Mouse (Mus musculus): Measurements from ENCODE around the gene Copg2. TPM values are rescaled to one million over a fixed set of nuclear protein-coding genes. Genes with fewer than 3 reads are reported as not detected.

Gene Copg2
- 24.3 and 27.6 TPM in 2 replicates for polyA plus RNA-seq (2015; fragmentation: Nextera tagmentation; extraction: Ambion mirVana)

- peak within 1 kb of the TSS; percentile 64 for H3K4me3 ChIP-seq
- H3K9me3 ChIP-seq = no peaks in the 10 kb centered on the region
- peak; percentile 98 for ATAC-seq (ENCODE audit: low FRiP score, low read depth)
- H3K27me3 ChIP-seq = no peaks in the 10 kb centered on the region
- H3K36me3 ChIP-seq = no peaks in the 10 kb centered on the region
- H3K4me2 ChIP-seq (replicated peaks) = peak within 1 kb of the TSS; percentile 68
- peaks cover 19% of the 10 kb centered on the region for H3K4me1 ChIP-seq
- WGBS = under 1% methylated on average over 78 of the region's 83 CpGs
- peak within 1 kb of the TSS; percentile 96 for H3K27ac ChIP-seq
- peak within 1 kb of the TSS; percentile 81 for H3K9ac ChIP-seq
These were observed at the start of gene Copg2 for GRCm38 (mm10) chr6:30896195-30896985. Gene Copg2, minus strand, starts transcription at chr6:30896794.

GRCm38 (mm10) chr6:30939264-30939663, 42.7 kb upstream of the Copg2 start:
- H3K4me1 ChIP-seq = no peaks in the 10 kb centered on the region
- no peak overlapping the region for H3K9ac ChIP-seq
- no peaks in the 10 kb centered on the region for H3K36me3 ChIP-seq
- no peak overlapping the region for H3K27ac ChIP-seq
- no peaks in the 10 kb centered on the region for H3K27me3 ChIP-seq
- H3K4me2 ChIP-seq (replicated peaks) = no peak overlapping the region
- no peaks in the 10 kb centered on the region for H3K9me3 ChIP-seq
- 34% methylated on average over 5 of the region's 5 CpGs for WGBS
- no peak overlapping the region for H3K4me3 ChIP-seq
- no peak for ATAC-seq (ENCODE audit: low FRiP score, low read depth)

- Histone ChIP-seq H3K36me3 (no peaks in the 10 kb centered on the region), H3K4me3 (no peak overlapping the region), H3K4me1 (peaks cover 7% of the 10 kb centered on the region; the same call in 1 of the 2 replicates), H3K27me3 (no peaks in the 10 kb centered on the region), H3K4me2 (replicated peaks) (no peak overlapping the region), H3K27ac (no peak overlapping the region), H3K9me3 (no peaks in the 10 kb centered on the region), H3K9ac (no peak overlapping the region)
- ATAC-seq (ENCODE audit: low FRiP score, low read depth) = no peak
- 45% methylated on average over 2 of the region's 2 CpGs for WGBS
These were observed 26.2 kb upstream of the Copg2 start for GRCm38 (mm10) chr6:30922821-30923220.

- H3K4me1 ChIP-seq = peaks cover 7% of the 10 kb centered on the region; the same call in 1 of the 2 replicates
- ATAC-seq (ENCODE audit: low FRiP score, low read depth) = no peak
These were observed 25.2 kb upstream of the Copg2 start for GRCm38 (mm10) chr6:30921826-30922225.

GRCm38 (mm10) chr6:30920834-30921675, 24.5 kb upstream of the Copg2 start:
- Histone ChIP-seq H3K4me2 (replicated peaks) (0 out of 2 replicates have a peak overlapping the region, but pooled peaks have one; percentile 17), H3K9me3 (no peaks in the 10 kb centered on the region)
- ATAC-seq (ENCODE audit: low FRiP score, low read depth) = 0 out of 2 replicates have a peak, but pooled peaks have one; percentile 51

More at GRCm38 (mm10) chr6:30921826-30922225, 25.2 kb upstream of the Copg2 start:
- 69% methylated on average over 10 of the region's 11 CpGs for WGBS
- Histone ChIP-seq H3K4me2 (replicated peaks) (no peak overlapping the region), H3K4me3 (no peak overlapping the region), H3K36me3 (no peaks in the 10 kb centered on the region), H3K27ac (no peak overlapping the region), H3K9me3 (no peaks in the 10 kb centered on the region), H3K27me3 (no peaks in the 10 kb centered on the region), H3K9ac (no peak overlapping the region)

GRCm38 (mm10) chr6:30915473-30915872, 18.9 kb upstream of the Copg2 start, which contains the start of gene Tsga13:
Gene Tsga13, minus strand, starts transcription at chr6:30915573.
- WGBS = 95% methylated on average over 2 of the region's 2 CpGs
- no peak for ATAC-seq (ENCODE audit: low FRiP score, low read depth)
- no peak within 1 kb of the TSS for H3K9ac ChIP-seq
- H3K4me2 ChIP-seq (replicated peaks) = no peak within 1 kb of the TSS
- no peaks in the 10 kb centered on the region for H3K9me3 ChIP-seq
- no peaks in the 10 kb centered on the region for H3K36me3 ChIP-seq
- no peak within 1 kb of the TSS for H3K4me3 ChIP-seq
- H3K27me3 ChIP-seq = no peaks in the 10 kb centered on the region
- H3K27ac ChIP-seq = no peak within 1 kb of the TSS
- peaks cover 2% of the 10 kb centered on the region; the same call in 1 of the 2 replicates for H3K4me1 ChIP-seq

More at GRCm38 (mm10) chr6:30920834-30921675, 24.5 kb upstream of the Copg2 start:
- no peak overlapping the region for H3K4me3 ChIP-seq
- H3K9ac ChIP-seq = no peak overlapping the region
- no peak overlapping the region; the same call in 1 of the 2 replicates for H3K27ac ChIP-seq
- H3K27me3 ChIP-seq = no peaks in the 10 kb centered on the region
- H3K36me3 ChIP-seq = no peaks in the 10 kb centered on the region
- WGBS = 59% methylated on average over 21 of the region's 21 CpGs
- H3K4me1 ChIP-seq = peaks cover 7% of the 10 kb centered on the region; the same call in 1 of the 2 replicates

GRCm38 (mm10) chr6:30907970-30908369, 11.4 kb upstream of the Copg2 start:
- H3K27me3 ChIP-seq = no peaks in the 10 kb centered on the region
- no peak overlapping the region for H3K27ac ChIP-seq
- no peak overlapping the region for H3K4me3 ChIP-seq
- H3K9ac ChIP-seq = no peak overlapping the region
- H3K9me3 ChIP-seq = no peaks in the 10 kb centered on the region
- peaks cover 16% of the 10 kb centered on the region for H3K4me1 ChIP-seq
- H3K4me2 ChIP-seq (replicated peaks) = no peak overlapping the region
- no peaks in the 10 kb centered on the region for H3K36me3 ChIP-seq
- WGBS = 55% methylated on average over 3 of the region's 3 CpGs
- no peak for ATAC-seq (ENCODE audit: low FRiP score, low read depth)

- H3K27me3 ChIP-seq = no peaks in the 10 kb centered on the region
- no peak overlapping the region for H3K9ac ChIP-seq
- no peak overlapping the region for H3K4me2 ChIP-seq (replicated peaks)
- no peak overlapping the region for H3K4me3 ChIP-seq
- 38% methylated on average over 5 of the region's 5 CpGs for WGBS
- no peaks in the 10 kb centered on the region for H3K9me3 ChIP-seq
- no peak overlapping the region for H3K27ac ChIP-seq
- no peak for ATAC-seq (ENCODE audit: low FRiP score, low read depth)
- H3K4me1 ChIP-seq = peaks cover 16% of the 10 kb centered on the region
- H3K36me3 ChIP-seq = no peaks in the 10 kb centered on the region
These were observed 8.3 kb upstream of the Copg2 start for GRCm38 (mm10) chr6:30904911-30905310.

- ATAC-seq (ENCODE audit: low FRiP score, low read depth) = no peak
- Histone ChIP-seq H3K4me3 (no peak overlapping the region), H3K4me2 (replicated peaks) (no peak overlapping the region), H3K9ac (no peak overlapping the region), H3K9me3 (no peaks in the 10 kb centered on the region), H3K27me3 (no peaks in the 10 kb centered on the region), H3K4me1 (peaks cover 16% of the 10 kb centered on the region), H3K36me3 (no peaks in the 10 kb centered on the region), H3K27ac (no peak overlapping the region)
- WGBS = 42% methylated on average over 3 of the region's 3 CpGs
These were observed 7.4 kb upstream of the Copg2 start for GRCm38 (mm10) chr6:30904033-30904432.

GRCm38 (mm10) chr6:30897520-30897919, 926 bp upstream of the Copg2 start:
- Histone ChIP-seq H3K27me3 (no peaks in the 10 kb centered on the region), H3K4me1 (peaks cover 15% of the 10 kb centered on the region), H3K36me3 (no peaks in the 10 kb centered on the region), H3K27ac (no peak overlapping the region), H3K4me2 (replicated peaks) (peak overlapping the region; percentile 68; the same call in 1 of the 2 replicates), H3K9me3 (no peaks in the 10 kb centered on the region), H3K4me3 (no peak overlapping the region), H3K9ac (no peak overlapping the region)
- WGBS = 72% methylated on average over 6 of the region's 6 CpGs
- no peak for ATAC-seq (ENCODE audit: low FRiP score, low read depth)

- peaks cover 15% of the 10 kb centered on the region for H3K4me1 ChIP-seq
- peak overlapping the region; percentile 64 for H3K4me3 ChIP-seq
- 16% methylated on average over 8 of the region's 8 CpGs for WGBS
- no peaks in the 10 kb centered on the region for H3K27me3 ChIP-seq
- H3K36me3 ChIP-seq = no peaks in the 10 kb centered on the region
- H3K4me2 ChIP-seq (replicated peaks) = peak overlapping the region; percentile 68
- H3K9me3 ChIP-seq = no peaks in the 10 kb centered on the region
- ATAC-seq (ENCODE audit: low FRiP score, low read depth) = no peak
- peak overlapping the region; percentile 81 for H3K9ac ChIP-seq
- H3K27ac ChIP-seq = peak overlapping the region; percentile 96
These were observed 363 bp upstream of the Copg2 start for GRCm38 (mm10) chr6:30896986-30897327.

GRCm38 (mm10) chr6:30895819-30896194, 787 bp downstream of the Copg2 start:
- Histone ChIP-seq H3K9me3 (no peaks in the 10 kb centered on the region), H3K4me2 (replicated peaks) (peak overlapping the region; percentile 68), H3K9ac (peak overlapping the region; percentile 81), H3K27ac (peak overlapping the region; percentile 96), H3K4me1 (peaks cover 19% of the 10 kb centered on the region), H3K4me3 (peak overlapping the region; percentile 64), H3K27me3 (no peaks in the 10 kb centered on the region), H3K36me3 (no peaks in the 10 kb centered on the region)
- 22% methylated on average over 3 of the region's 3 CpGs for WGBS
- ATAC-seq (ENCODE audit: low FRiP score, low read depth) = no peak
